In genomic region chr9:30921261-30922103, GRCm38 (mm10) we compare ENCODE assay signal across 9 mouse cellular contexts. TPM values are rescaled to one million over a fixed set of nuclear protein-coding genes. Genes with fewer than 3 reads are reported as not detected.
DNase-seq lines count a peak whose midpoint lies in the region; ATAC-seq and TF ChIP-seq lines count a peak whose summit lies in the region.
"Had no signal": no experiment of that assay in that cellular context is flagged by ENCODE, and none has a peak within 500 bp of the region (broad histone marks: within the 10 kb centered on the region; RNA-seq: fewer than 3 reads in every experiment).

No protein-coding gene starts in this region.

- no peak overlapping the region for H3K27ac ChIP-seq in left cerebral cortex, adult 2 months
- H3K27ac ChIP-seq in forebrain, embryonic 10.5 days: peak overlapping the region; percentile 69
- H3K27ac ChIP-seq in intestine, embryonic 14.5 days (ENCODE audit: low read depth): no peak overlapping the region
- 0 out of 2 replicates have a peak overlapping the region, but pooled peaks have one; percentile 29 for H3K27ac ChIP-seq in neural tube, embryonic 13.5 days (replicated peaks)

- H3K27me3 ChIP-seq in forebrain, embryonic 10.5 days (ENCODE audit: poor library complexity, severe bottlenecking): peaks cover 49% of the 10 kb centered on the region
- H3K27me3 ChIP-seq in intestine, embryonic 14.5 days (replicated peaks; ENCODE audit: control insufficient read depth, insufficient read depth, low read length): peaks cover 17% of the 10 kb centered on the region; the same call in 1 of the 2 replicates
- H3K27me3 ChIP-seq in neural tube, embryonic 13.5 days: peaks cover 45% of the 10 kb centered on the region

- peak overlapping the region; percentile 95 for H3K4me2 ChIP-seq in intestine, embryonic 14.5 days (ENCODE audit: low read length)
- H3K4me2 ChIP-seq in neural tube, embryonic 13.5 days: peak overlapping the region; percentile 93

- no peaks in the 10 kb centered on the region for H3K9me3 ChIP-seq in forebrain, embryonic 10.5 days
- no peaks in the 10 kb centered on the region for H3K9me3 ChIP-seq in intestine, embryonic 14.5 days (ENCODE audit: control insufficient read depth, low read length)
- H3K9me3 ChIP-seq in neural tube, embryonic 13.5 days: no peaks in the 10 kb centered on the region
- H3K9me3 ChIP-seq: megakaryocyte, embryonic 14.5 days had no signal

- no peak for DNase-seq in left cerebral cortex, adult 2 months (ENCODE audit: extremely low spot score in 1 of 2, low spot score in 2 of 2)
- no peak for DNase-seq in left cerebral cortex, postnatal 4 days
- peak; percentile 26 for DNase-seq in forebrain, embryonic 10.5 days (ENCODE audit: extremely low spot score, low spot score)
- DNase-seq in intestine, embryonic 14.5 days (ENCODE audit: low spot score): peak; percentile 76
- no peak for DNase-seq in layer of hippocampus, adult 8-10 months (ENCODE audit: low spot score in 2 of 2)
- no peak for DNase-seq in right cerebral cortex, postnatal 36 days (ENCODE audit: low spot score in 2 of 2)
- no peak for DNase-seq in frontal cortex, adult 2 months (ENCODE audit: extremely low spot score in 1 of 2, low spot score in 1 of 2)

- no peak for ATAC-seq in intestine, embryonic 14.5 days (replicated peaks; ENCODE audit: low FRiP score, low TSS enrichment, low read depth)
- peak; percentile 33 for ATAC-seq in neural tube, embryonic 13.5 days (ENCODE audit: low read depth)

- intact Hi-C loops in left cerebral cortex, adult 2 months (cut with DNase I): no loop called here
- intact Hi-C loops in left cerebral cortex, postnatal 4 days (cut with DNase I): no loop called here

- peak overlapping the region; percentile 53 for H3K4me3 ChIP-seq in left cerebral cortex, adult 2 months
- H3K4me3 ChIP-seq in forebrain, embryonic 10.5 days: peak overlapping the region; percentile 62
- peak overlapping the region; percentile 60 for H3K4me3 ChIP-seq in intestine, embryonic 14.5 days (ENCODE audit: low read depth, low read length)
- peak overlapping the region; percentile 54 for H3K4me3 ChIP-seq in neural tube, embryonic 13.5 days
- H3K4me3 ChIP-seq: megakaryocyte, embryonic 14.5 days had no signal

- peaks cover 35% of the 10 kb centered on the region for H3K4me1 ChIP-seq in forebrain, embryonic 10.5 days
- H3K4me1 ChIP-seq in intestine, embryonic 14.5 days (replicated peaks; ENCODE audit: control insufficient read depth, insufficient read depth, low read length): peaks cover 24% of the 10 kb centered on the region
- H3K4me1 ChIP-seq in neural tube, embryonic 13.5 days (replicated peaks): peaks cover 24% of the 10 kb centered on the region

- peak overlapping the region; percentile 50 for H3K9ac ChIP-seq in intestine, embryonic 14.5 days (ENCODE audit: low read length)
- peak overlapping the region; percentile 72 for H3K9ac ChIP-seq in neural tube, embryonic 13.5 days

- 4% methylated on average over 56 of the region's 56 CpGs for WGBS in forebrain, embryonic 10.5 days
- 5% methylated on average over 56 of the region's 56 CpGs for WGBS in intestine, embryonic 14.5 days
- WGBS in neural tube, embryonic 13.5 days: 4% methylated on average over 56 of the region's 56 CpGs

- no peak for TF ChIP-seq CTCF in left cerebral cortex, adult 2 months (IDR thresholded peaks at IDR 0.05)

- H3K36me3 ChIP-seq in forebrain, embryonic 10.5 days (replicated peaks): no peaks in the 10 kb centered on the region
- H3K36me3 ChIP-seq in intestine, embryonic 14.5 days (ENCODE audit: control insufficient read depth, insufficient read depth, low read length): no peaks in the 10 kb centered on the region
- no peaks in the 10 kb centered on the region for H3K36me3 ChIP-seq in neural tube, embryonic 13.5 days

RNA-seq across cellular contexts. Expression of gene Adamts15, which starts 0.8 kb away (rescaled TPM):
- 1 to 10 TPM; 5.2 to 6.0 TPM for total RNA-seq in left cerebral cortex, adult 2 months (2021)
- total RNA-seq in left cerebral cortex, postnatal 4 days (2021): 1 to 10 TPM; 8.6 to 9.6 TPM
- polyA plus RNA-seq in forebrain, embryonic 10.5 days (2016; fragmentation: Nextera tagmentation; extraction: Ambion mirVana): 8.2 and 8.6 TPM in 2 replicates
- 7.3 and 7.8 TPM in 2 replicates for polyA plus RNA-seq in intestine, embryonic 14.5 days (2014; fragmentation: Nextera tagmentation; extraction: Ambion mirVana)
- 7.8 and 8.8 TPM in 2 replicates for polyA plus RNA-seq in neural tube, embryonic 13.5 days (2015; fragmentation: Nextera tagmentation; extraction: Ambion mirVana)
- total RNA-seq in layer of hippocampus, adult 8-10 months (2022): 1 to 10 TPM; 4.1 to 4.5 (median 4.2) TPM
- 5.4 and 5.5 TPM in 2 replicates for polyA plus RNA-seq in frontal cortex, adult 2 months (2012; rRNA removed)

RNA-seq across cellular contexts. Expression of gene Adamts8, which starts 20.9 kb away (rescaled TPM):
- total RNA-seq in left cerebral cortex, adult 2 months (2021): 1 to 10 TPM; 4.5 to 4.8 TPM
- total RNA-seq in left cerebral cortex, postnatal 4 days (2021): 1 to 10 TPM; 8.5 to 8.9 TPM
- 0.42 and 0.76 TPM in 2 replicates for polyA plus RNA-seq in forebrain, embryonic 10.5 days (2016; fragmentation: Nextera tagmentation; extraction: Ambion mirVana)
- polyA plus RNA-seq in intestine, embryonic 14.5 days (2014; fragmentation: Nextera tagmentation; extraction: Ambion mirVana): 14.6 and 16.3 TPM in 2 replicates
- polyA plus RNA-seq in neural tube, embryonic 13.5 days (2015; fragmentation: Nextera tagmentation; extraction: Ambion mirVana): 1.0 and 1.5 TPM in 2 replicates
- total RNA-seq in layer of hippocampus, adult 8-10 months (2022): 1 to 10 TPM; 3.3 to 5.4 (median 4.7) TPM
- 1.5 and 1.7 TPM in 2 replicates for polyA plus RNA-seq in frontal cortex, adult 2 months (2012; rRNA removed)

Comparison
In these comparisons a context has a peak if more than half of its experiments do, and no peak if none do; other contexts are left out.
1. DNase-seq: peak in forebrain, embryonic 10.5 days (single experiment) and intestine, embryonic 14.5 days (single experiment); none in left cerebral cortex, adult 2 months (0 of 2), left cerebral cortex, postnatal 4 days (single experiment), layer of hippocampus, adult 8-10 months (0 of 2), right cerebral cortex, postnatal 36 days (0 of 2) and frontal cortex, adult 2 months (0 of 2).
2. H3K27ac ChIP-seq: peak in forebrain, embryonic 10.5 days (single experiment) and neural tube, embryonic 13.5 days (single experiment); none in left cerebral cortex, adult 2 months (single experiment) and intestine, embryonic 14.5 days (single experiment).
3. Peak in every context shown above with its lines, with median percentiles within 50 percentile points of each other: H3K4me3 ChIP-seq.